Mouse (Mus musculus) heart, postnatal 0 days (tissue): Measurements from ENCODE around the gene Gm9999.

ENCODE experiments used
- CTCF ChIP-seq: IDR thresholded peaks from 2 replicates; pipeline ENCODE4 v1.5.1; 2016; ENCODE audit warnings: antibody characterized with exemption, control low read depth, low read depth
- EP300 ChIP-seq: IDR thresholded peaks from 2 replicates; pipeline ENCODE4 v1.6.1; 2016; ENCODE audit warnings: antibody characterized with exemption, low read depth

GRCm38 (mm10) chr7:46960991-46961390 is 22.4 kb upstream of the Gm9999 start:
- TF ChIP-seq CTCF (no peak), EP300 (no peak)
